Mouse (Mus musculus) lung, adult 10 weeks (tissue): ENCODE data around the gene Rhod. TPM values are rescaled to one million over a fixed set of nuclear protein-coding genes. Genes with fewer than 3 reads are reported as not detected.

Experiments used
- polyA plus RNA-seq: library from polyadenylated mRNA; stranded (reverse); fragments of 350-450 nt; fragmentation: Illumina TruSeq; extraction: RNeasy Lipid Tissue Mini Kit (QIAGEN cat#74804); gene quantifications from one replicate; pipeline ENCODE4 v1.2.3, GENCODE M21; 2014; ENCODE audit warnings: low read depth, low replicate concordance; ENCODE audit not compliant: insufficient read depth

Rhod gene
- polyA plus RNA-seq, result 10.9 TPM

DNA sequence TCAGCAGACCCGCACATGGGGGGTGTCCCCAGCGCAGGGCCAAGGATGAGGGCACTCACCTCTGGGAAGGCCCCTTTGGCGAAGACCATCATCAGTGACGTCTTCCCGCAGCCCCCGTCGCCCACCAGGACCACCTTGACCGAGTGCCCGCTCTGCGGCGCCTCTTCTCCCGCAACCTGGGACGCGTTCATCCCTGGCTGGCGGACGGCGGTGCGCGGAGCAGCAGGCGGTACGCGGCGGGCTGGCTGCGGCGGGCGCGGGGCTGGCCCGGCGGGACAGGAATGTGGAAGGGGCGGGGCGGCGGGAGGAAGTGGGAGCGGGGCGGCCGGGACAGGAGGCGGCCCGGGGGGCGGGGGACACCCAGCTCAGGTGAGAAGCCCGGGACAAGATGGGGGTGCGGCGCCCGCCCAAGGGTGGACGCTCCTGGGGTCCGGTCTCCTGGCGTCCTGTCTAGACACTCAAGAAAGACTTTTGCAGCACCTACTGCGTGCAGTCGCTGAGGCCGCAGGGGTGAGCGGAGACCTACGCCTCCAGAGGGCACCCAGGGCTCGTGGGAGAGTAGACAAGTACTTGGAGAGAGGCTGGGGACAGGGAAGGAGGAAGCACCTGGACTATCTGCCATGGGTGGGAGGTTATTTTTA, at the start of gene Rhod:
Gene Rhod (minus strand): TSS at position 272 of the 641 bp plus-strand sequence.

GRCm38 (mm10) chr19:4477345-4478189, 38.3 kb upstream of the Rhod start, which contains the start of gene Syt12:
TSS of gene Syt12 (minus strand) at chr19:4477447.

DNA sequence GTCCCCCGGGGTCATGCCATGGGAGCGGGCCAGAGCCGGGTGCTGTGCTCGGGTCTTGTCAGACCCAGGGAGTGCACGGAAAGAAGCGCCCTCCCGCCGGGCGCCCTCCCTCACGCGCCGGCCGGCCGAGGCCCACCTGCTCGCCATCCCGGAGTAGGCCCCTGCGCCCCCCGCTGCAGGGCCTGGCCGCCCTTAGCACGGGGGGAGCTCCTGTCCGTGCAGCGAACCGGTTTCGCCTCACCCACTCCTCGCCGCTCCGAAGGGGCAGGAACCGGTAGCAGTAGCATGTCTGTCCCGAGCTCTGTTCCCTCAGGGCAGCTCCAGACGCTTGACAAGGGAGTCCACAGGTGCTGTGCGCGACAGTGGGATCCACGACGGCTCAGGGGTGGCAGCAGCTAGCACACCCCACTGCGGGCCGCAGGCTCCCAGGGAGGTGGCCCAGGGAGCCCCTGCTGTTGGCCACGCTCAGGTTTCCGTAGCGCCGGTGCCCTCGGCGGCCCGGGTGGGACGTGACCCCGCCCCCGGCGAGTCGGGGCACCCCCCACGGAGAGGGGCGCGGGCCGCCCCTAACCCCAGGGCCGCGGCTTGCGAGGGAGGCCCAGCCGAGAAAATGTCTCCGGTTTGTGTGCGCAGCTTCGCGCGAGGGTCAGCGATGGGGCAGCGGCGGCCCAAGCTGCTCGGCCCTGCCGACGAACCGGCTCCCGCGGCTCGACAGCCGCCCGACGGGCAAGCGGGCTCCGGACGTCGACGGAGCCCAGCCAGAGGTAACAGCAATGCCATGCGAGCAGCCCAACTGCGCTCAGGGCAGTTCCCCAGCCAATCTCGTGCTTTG, 41.2 kb downstream of the Rhod start, which contains the start of gene Kdm2a:
Gene Kdm2a (minus strand): TSS at position 488 of the 832 bp plus-strand sequence.

Other genes starting within 250 kb of the Rhod start
- 22.1 TPM for gene Tbc1d10c, start 248.1 kb downstream of the Rhod start, polyA plus RNA-seq
- gene Ppp1ca, start 247.4 kb downstream of the Rhod start, polyA plus RNA-seq, result 290 TPM
- 12.4 TPM for gene Rad9a, start 237.8 kb downstream of the Rhod start, polyA plus RNA-seq
- 7.9 TPM for gene Clcf1, start 225.2 kb downstream of the Rhod start, polyA plus RNA-seq
- gene AC109138.7, start 225.1 kb downstream of the Rhod start, polyA plus RNA-seq, result not detected
- 52.0 TPM for gene Pold4, start 207.5 kb downstream of the Rhod start, polyA plus RNA-seq
- 12.9 TPM for gene Ssh3, start 170.3 kb downstream of the Rhod start, polyA plus RNA-seq
- 2.9 TPM for gene Ankrd13d, start 156.3 kb downstream of the Rhod start, polyA plus RNA-seq
- 57.2 TPM for gene Grk2, start 133.2 kb downstream of the Rhod start, polyA plus RNA-seq
- 12.2 TPM for gene Kdm2a, start 41.1 kb downstream of the Rhod start, polyA plus RNA-seq
- 0.40 TPM for gene Syt12, start 38.0 kb upstream of the Rhod start, polyA plus RNA-seq
- gene 2010003K11Rik, start 59.2 kb upstream of the Rhod start, polyA plus RNA-seq, result 0.34 TPM
- 24.8 TPM for gene Pcx, start 71.0 kb upstream of the Rhod start, polyA plus RNA-seq
- gene Lrfn4, start 176.2 kb upstream of the Rhod start, polyA plus RNA-seq, result 5.6 TPM
- gene Rce1, start 186.2 kb upstream of the Rhod start, polyA plus RNA-seq, result 33.1 TPM